Mouse (Mus musculus) myocyte (in vitro differentiated cells): Measurements from ENCODE around the gene Ptgir. TPM values are rescaled to one million over a fixed set of nuclear protein-coding genes. Genes with fewer than 3 reads are reported as not detected.

Source experiments
- H3K27me3 ChIP-seq: one replicate; pipeline ENCODE4 v1.6.1; 2011; ENCODE audit not compliant: control insufficient read depth, insufficient read depth, insufficient read length
- H3K36me3 ChIP-seq: one replicate; pipeline ENCODE4 v1.6.1; 2011; ENCODE audit not compliant: control insufficient read depth, insufficient read depth
- H3K4me2 ChIP-seq: one replicate; pipeline ENCODE4 v1.6.1; 2011; ENCODE audit warnings: low read depth, control low read depth
- H3K4me3 ChIP-seq: one replicate; pipeline ENCODE4 v1.5.1; 2011; ENCODE audit warnings: mild to moderate bottlenecking, control low read depth, moderate library complexity
- H3K79me2 ChIP-seq: one replicate; pipeline ENCODE4 v1.6.1; 2011; ENCODE audit not compliant: control insufficient read depth, insufficient read depth
- H3ac ChIP-seq: one replicate; pipeline ENCODE4 v1.6.1; 2011; ENCODE audit not compliant: control insufficient read depth, insufficient read length
- CEBPB ChIP-seq: IDR thresholded peaks from 2 replicates; pipeline ENCODE4 v1.6.1; 2011; ENCODE audit warnings: mild to moderate bottlenecking, moderate library complexity; ENCODE audit not compliant: poor library complexity, insufficient read depth, severe bottlenecking
- E2F4 ChIP-seq: IDR thresholded peaks from one replicate; pipeline ENCODE4 v1.6.1; 2011; ENCODE audit warnings: mild to moderate bottlenecking, control low read depth, moderate library complexity; ENCODE audit not compliant: insufficient read depth
- MAX ChIP-seq: IDR thresholded peaks from one replicate; pipeline ENCODE4 v1.6.1; 2011; ENCODE audit warnings: low read depth, mild to moderate bottlenecking, control low read depth
- MYOD1 ChIP-seq, 3 experiments: IDR thresholded peaks; one replicate each; pipeline ENCODE4 v1.6.1; 2011; ENCODE audit warnings: control low read depth in 2 of 3, low read depth in 2 of 3, mild to moderate bottlenecking in 2 of 3, moderate library complexity in 1 of 3; ENCODE audit not compliant: insufficient read length in 2 of 3, control insufficient read depth in 1 of 3
- MYOG ChIP-seq, 3 experiments: IDR thresholded peaks; one replicate each; pipeline ENCODE4 v1.6.1; 2011; ENCODE audit warnings: control low read depth in 2 of 3, low read depth in 2 of 3, mild to moderate bottlenecking in 2 of 3; ENCODE audit not compliant: insufficient read length in 2 of 3, control insufficient read depth in 1 of 3, insufficient read depth in 1 of 3
- POLR2A ChIP-seq: IDR thresholded peaks from one replicate; pipeline ENCODE4 v1.6.1; 2011; ENCODE audit warnings: low read depth, mild to moderate bottlenecking, control low read depth, moderate library complexity; ENCODE audit not compliant: insufficient read length
- POLR2AphosphoS2 ChIP-seq: IDR thresholded peaks from one replicate; pipeline ENCODE4 v1.6.1; 2011; ENCODE audit warnings: low read depth, control low read depth; ENCODE audit not compliant: insufficient read length
- REST ChIP-seq: IDR thresholded peaks from one replicate; pipeline ENCODE4 v1.6.1; 2011; ENCODE audit warnings: mild to moderate bottlenecking, control low read depth, moderate library complexity; ENCODE audit not compliant: insufficient read depth, insufficient read length
- SRF ChIP-seq: IDR thresholded peaks from one replicate; pipeline ENCODE4 v1.6.1; 2011; ENCODE audit warnings: low read depth; ENCODE audit not compliant: control insufficient read depth, insufficient read length
- TCF12 ChIP-seq: IDR thresholded peaks from one replicate; pipeline ENCODE4 v1.6.1; 2011; ENCODE audit warnings: mild to moderate bottlenecking, control low read depth; ENCODE audit not compliant: poor library complexity, insufficient read depth, severe bottlenecking
- TCF3 ChIP-seq: IDR thresholded peaks from one replicate; pipeline ENCODE4 v1.6.1; 2011; ENCODE audit warnings: low read depth, control low read depth; ENCODE audit not compliant: insufficient read length
- polyA plus RNA-seq: library from polyadenylated mRNA; unstranded; fragments of >200 nt; fragmentation: generic; extraction: Trizol; gene quantifications from one replicate; pipeline ENCODE4 v1.2.1, GENCODE M21; 2012; ENCODE audit warnings: missing spikeins

Gene Ptgir
- polyA plus RNA-seq, 1 experiment, result 2.6 TPM

DNA sequence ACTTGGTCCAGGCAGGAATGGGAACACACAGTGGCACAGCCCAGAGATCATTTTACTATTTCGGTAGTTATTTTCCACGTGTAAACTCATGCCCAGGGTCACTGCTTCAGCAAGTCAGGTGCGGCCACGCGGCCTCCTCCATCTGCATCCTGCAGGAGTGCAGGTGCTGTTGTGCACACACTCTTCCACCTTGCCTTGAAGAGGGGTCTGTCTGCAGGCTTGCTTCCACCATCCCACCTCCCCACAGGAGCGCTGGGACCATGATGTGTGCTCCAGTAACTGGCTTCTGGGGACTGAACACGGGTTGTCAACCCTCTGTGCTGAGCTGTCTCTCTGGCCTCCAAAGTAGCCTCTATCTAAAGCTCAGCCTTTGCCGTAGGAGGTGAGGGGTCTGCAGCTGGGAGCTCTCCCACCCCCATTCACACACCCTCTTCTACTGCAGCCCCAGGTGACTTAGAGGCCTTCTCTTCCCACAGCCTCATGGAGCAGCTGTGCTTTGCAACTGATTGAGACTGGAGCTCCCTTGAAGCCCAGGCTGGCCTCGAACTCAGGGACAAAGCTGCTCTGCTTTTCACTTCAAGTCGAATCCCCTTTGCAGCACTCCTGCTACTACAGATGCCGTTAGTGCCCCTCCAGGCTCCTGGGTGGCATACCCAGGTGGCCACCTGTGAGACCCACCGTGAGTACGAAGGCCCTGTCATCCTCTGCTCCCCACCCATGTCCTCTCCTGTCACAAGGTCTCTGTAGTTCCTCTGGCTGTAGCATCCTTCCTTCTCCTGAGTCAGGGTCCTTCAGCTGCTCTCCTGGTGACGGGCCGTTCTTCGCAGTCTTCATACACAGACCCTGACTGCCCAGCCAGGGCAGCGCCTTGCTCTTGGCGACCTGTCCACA is 8.4 kb downstream of the Ptgir start:
- H3K79me2 ChIP-seq, result peaks cover under 1% of the 10 kb centered on the region

DNA sequence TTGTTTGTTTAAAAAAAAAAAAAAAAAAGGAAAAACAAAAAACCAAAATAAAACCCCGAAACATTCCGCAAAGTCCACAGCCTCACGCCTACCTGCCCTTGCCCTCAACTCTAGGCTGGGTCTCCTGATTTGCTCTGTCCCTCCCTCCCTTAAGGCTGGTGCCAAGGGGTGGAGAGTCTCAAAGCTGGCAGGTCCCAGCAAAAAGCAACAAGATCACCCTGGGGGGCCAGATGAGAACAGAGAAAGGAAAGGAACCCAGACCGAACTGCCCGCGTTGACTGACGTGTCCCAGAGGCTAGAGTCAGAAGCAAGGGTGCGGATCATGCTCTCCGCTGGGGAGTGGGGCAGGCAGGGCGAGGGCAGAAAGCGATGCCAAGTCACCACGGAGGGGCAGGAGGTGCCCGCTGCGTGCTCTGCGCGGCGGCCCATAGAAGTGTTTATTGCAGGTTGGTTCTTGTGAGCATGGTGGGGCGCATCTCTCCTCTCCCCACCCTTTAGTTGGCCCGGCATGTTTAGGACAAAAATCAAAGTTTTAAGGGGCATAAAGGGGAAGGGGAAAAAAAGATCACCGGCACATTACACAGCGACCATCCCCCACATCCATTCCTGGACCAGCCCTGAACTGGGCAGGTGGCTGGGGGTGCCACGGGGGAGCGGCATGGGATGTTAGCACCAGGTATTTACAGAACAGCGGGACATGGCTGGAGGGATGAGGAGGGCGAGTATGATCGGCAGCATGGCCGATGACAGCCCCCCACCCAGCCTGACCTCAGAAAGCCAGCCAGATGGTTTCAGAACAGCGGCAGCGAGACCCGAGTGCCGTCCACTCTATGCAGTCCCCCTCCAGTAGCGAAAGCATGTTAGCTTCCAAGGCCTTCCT is 9.4 kb downstream of the Ptgir start:
- Histone ChIP-seq H3K79me2 (peaks cover 10% of the 10 kb centered on the region), H3K4me2 (no peak overlapping the region), H3K4me3 (no peak overlapping the region), H3ac (no peak overlapping the region), H3K27me3 (no peaks in the 10 kb centered on the region), H3K36me3 (peaks cover 3% of the 10 kb centered on the region)
- TF ChIP-seq TCF3 (no peak), POLR2AphosphoS2 (peak; percentile 40)

More for the DNA sequence above, 8.4 kb downstream of the Ptgir start:
- no peak overlapping the region for H3K4me2 ChIP-seq
- peaks cover 3% of the 10 kb centered on the region for H3K36me3 ChIP-seq
- H3K27me3 ChIP-seq, result no peaks in the 10 kb centered on the region
- no peak overlapping the region for H3K4me3 ChIP-seq
- H3ac ChIP-seq, result no peak overlapping the region
- no peak for TF ChIP-seq MYOG (IDR thresholded peaks at IDR 0.05; ENCODE audit: control insufficient read depth in 1 of 3, insufficient read depth in 1 of 3, insufficient read length in 2 of 3, low read depth in 2 of 3)
- peak; percentile 51 for TF ChIP-seq POLR2AphosphoS2

DNA sequence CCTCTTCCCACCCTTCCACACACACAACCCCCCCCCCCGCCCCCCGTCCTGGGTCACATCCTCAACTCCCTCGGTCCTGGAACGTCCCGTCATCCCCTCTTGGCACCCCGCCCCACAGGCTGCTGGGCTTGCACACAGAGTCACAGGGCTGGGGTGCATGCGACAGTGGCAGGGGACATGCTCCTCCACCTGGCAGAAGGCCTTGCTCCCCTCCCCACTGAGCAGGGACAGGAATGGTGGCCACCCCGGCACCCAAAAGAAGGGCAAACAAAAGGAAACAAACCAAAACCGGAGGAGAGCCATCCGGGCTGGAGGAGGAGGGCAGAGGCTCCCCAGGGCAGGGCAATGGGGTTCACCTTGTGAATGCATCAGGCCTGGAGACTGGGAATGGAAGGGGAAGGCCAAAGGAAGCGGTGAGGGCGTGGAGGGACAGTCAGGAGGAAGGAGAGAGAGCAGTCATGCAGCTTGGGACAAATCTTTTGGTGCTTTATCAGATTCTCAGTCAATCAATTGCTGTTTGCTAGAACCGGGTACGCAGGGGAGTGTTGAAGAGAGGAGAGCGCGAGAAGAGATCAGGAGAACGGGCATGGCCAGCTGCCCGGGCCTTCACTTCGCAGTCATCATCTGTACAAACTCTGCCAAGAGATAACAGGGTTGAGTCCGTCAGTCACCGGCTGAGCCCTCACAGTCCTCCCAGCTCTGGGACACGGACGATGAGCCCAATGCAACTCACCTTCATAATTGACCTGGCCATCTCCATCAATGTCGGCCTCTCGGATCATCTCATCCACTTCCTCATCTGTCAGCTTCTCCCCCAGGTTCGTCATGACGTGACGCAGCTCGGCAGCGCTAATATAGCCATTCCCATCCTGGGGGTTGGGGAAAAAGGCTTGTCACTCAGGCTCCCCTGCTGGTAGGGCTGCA is 10.3 kb downstream of the Ptgir start:
- peaks cover 3% of the 10 kb centered on the region for H3K36me3 ChIP-seq
- H3ac ChIP-seq, result no peak overlapping the region
- no peak overlapping the region for H3K4me3 ChIP-seq
- H3K79me2 ChIP-seq, result peaks cover 19% of the 10 kb centered on the region
- no peak overlapping the region for H3K4me2 ChIP-seq
- TF ChIP-seq REST (no peak), MYOG (IDR thresholded peaks at IDR 0.05; ENCODE audit: control insufficient read depth in 1 of 3, insufficient read depth in 1 of 3, insufficient read length in 2 of 3, low read depth in 2 of 3) (no peak), MYOD1 (IDR thresholded peaks at IDR 0.05; ENCODE audit: control insufficient read depth in 1 of 3, insufficient read length in 2 of 3, low read depth in 2 of 3) (no peak), SRF (no peak), MAX (no peak), CEBPB (no peak), TCF12 (no peak), POLR2A (no peak)
- no peaks in the 10 kb centered on the region for H3K27me3 ChIP-seq

DNA sequence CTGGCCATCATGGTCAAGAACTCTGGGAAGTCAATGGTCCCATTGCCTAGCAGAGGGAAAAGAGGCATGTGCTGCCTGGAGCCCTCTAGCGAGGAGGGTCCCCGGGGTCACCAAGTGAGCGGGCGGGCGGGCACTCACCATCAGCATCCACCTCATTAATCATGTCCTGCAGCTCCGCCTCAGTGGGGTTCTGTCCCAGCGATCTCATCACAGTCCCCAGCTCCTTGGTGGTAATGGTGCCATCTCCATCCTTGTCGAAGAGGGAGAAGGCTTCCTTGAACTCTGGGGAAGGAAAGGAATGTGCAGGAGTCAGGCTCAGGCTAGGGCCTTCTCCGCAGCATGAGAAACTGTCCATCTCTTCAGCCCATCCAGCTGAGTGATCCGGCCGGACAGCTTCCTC is 11.2 kb downstream of the Ptgir start:
- Histone ChIP-seq H3K36me3 (peaks cover 3% of the 10 kb centered on the region), H3ac (no peak overlapping the region), H3K4me3 (no peak overlapping the region), H3K27me3 (no peaks in the 10 kb centered on the region), H3K4me2 (no peak overlapping the region), H3K79me2 (peaks cover 27% of the 10 kb centered on the region)
- TF ChIP-seq E2F4, result no peak
- peak; percentile 1 for TF ChIP-seq POLR2A

DNA sequence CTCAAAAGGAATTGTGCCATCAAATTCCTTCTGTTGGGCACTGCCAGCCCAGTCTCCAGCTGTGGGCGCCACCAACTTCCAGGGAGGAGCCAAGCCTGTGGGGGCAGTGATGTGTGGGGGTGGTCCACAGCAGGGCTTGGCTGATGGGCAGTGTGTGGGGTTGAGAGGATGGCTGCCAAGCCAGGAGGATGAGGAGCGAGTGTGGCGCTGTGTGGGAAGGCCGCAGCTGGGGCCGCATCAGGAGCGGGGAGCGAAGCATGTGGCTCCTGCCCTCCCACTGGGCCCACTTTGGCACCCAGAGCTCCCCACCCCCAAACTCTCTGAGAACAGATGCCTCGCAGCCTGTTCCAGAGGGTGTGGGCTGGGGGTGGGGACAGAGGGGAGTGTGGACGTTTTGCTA is 11.7 kb downstream of the Ptgir start:
- H3ac ChIP-seq, result no peak overlapping the region
- no peaks in the 10 kb centered on the region for H3K27me3 ChIP-seq
- H3K36me3 ChIP-seq, result peaks cover 3% of the 10 kb centered on the region
- H3K4me3 ChIP-seq, result no peak overlapping the region
- peaks cover 33% of the 10 kb centered on the region for H3K79me2 ChIP-seq
- peak in 1 of 3 experiments; percentile 43 for TF ChIP-seq MYOD1 (IDR thresholded peaks at IDR 0.05; ENCODE audit: control insufficient read depth in 1 of 3, insufficient read length in 2 of 3, low read depth in 2 of 3)
- no peak for TF ChIP-seq TCF12
- no peak for TF ChIP-seq SRF
- TF ChIP-seq MYOG (IDR thresholded peaks at IDR 0.05; ENCODE audit: control insufficient read depth in 1 of 3, insufficient read depth in 1 of 3, insufficient read length in 2 of 3, low read depth in 2 of 3), result peak in 2 of 3 experiments; percentile 4 to 18
- TF ChIP-seq POLR2AphosphoS2, result peak; percentile 42
- H3K4me2 ChIP-seq, result no peak overlapping the region
